Mouse (Mus musculus) adrenal gland, adult (tissue): ENCODE data around the gene Socs3.

Experiments used
- DNase-seq, 2 experiments: peaks; one replicate each; pipeline ENCODE4 v3.0.0; 2022 to 2023; ENCODE audit warnings: low spot score in 1 of 2; ENCODE audit not compliant: inconsistent age in 2 of 2

The Socs3 gene

DNA sequence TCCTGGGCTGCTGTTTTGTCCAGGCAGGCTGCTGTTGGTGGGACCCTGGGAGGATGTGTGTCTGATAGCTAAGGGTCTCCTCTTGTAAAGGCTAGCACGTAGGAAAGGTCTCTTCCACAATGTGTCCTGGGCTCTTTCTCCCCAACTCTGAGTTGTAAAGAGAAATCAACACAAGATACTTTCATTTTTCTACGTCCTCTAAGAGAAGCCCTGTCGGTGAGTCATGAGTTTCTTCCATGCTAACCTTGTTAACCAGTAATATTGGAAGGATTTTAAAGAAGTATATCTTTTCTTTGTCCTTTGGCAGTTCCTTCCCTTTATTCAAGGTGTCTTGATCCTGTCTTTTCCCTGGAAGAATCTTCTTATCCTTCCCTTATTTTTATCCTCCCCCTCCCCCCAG lies 25.8 kb upstream of the Socs3 start:
- no peak for DNase-seq

DNA sequence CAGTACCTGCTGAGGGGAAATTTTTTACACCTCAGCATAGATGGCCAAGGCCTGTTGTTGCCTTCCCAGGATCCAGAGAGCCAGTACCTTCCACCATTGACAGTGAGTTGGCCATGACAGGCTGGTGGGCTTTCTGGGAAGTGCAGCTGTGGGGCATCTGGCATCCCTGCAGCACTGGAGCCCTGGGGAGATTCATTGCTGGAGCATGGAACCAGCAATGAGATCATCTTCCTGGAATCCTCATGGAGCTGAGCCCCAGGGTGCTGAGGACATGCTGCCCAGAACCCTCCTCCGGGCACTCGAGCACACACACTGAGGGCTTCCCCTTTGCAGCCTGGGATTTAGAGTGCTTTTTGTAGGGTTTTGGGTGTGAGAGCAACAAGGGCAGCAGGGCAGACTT lies 25.4 kb upstream of the Socs3 start:
- peak in 1 of 2 experiments; percentile 82 for DNase-seq

DNA sequence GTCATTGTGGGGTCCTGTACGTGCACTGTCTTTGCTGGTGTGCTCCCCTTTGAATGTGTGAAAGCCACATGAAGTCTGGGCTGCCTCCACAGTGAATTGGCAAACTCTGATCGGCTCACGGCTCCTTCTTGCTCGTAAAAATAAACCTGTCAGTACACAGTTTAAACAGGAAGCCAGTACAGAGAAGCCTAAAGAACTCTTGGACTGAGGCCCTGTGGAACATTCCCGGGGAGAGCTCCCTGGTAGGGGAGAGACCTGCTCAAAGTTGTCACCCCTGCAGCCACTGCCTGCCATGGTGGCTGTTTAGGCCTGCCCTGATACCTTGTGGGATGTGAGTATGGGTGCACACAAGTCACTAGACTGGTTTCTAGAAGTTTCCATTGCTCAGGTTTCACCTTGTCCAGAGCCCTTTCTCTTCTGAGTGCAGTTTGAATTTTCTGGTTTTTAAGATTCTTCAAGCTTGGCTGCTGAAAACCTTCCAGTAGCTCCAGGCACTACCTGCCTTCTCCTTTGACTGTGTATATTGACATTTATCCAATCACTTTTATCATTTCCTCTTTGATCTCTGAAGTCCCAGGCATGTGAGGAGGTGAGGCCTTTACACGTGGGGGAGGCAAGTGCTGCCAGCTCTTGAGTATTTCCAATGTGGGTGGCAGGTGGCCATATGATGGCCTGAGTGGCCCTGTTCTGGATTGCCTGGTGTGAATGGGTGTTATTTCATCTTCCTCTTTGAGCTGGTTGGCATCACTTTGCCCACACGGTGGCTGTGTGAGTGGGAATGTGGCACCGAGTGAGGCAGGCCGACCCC lies 24.6 kb upstream of the Socs3 start:
- DNase-seq = peak in 1 of 2 experiments; percentile 66

- no peak for DNase-seq
Observed at GRCm38 (mm10) chr11:117993190-117994175, 23.6 kb upstream of the Socs3 start.

DNA sequence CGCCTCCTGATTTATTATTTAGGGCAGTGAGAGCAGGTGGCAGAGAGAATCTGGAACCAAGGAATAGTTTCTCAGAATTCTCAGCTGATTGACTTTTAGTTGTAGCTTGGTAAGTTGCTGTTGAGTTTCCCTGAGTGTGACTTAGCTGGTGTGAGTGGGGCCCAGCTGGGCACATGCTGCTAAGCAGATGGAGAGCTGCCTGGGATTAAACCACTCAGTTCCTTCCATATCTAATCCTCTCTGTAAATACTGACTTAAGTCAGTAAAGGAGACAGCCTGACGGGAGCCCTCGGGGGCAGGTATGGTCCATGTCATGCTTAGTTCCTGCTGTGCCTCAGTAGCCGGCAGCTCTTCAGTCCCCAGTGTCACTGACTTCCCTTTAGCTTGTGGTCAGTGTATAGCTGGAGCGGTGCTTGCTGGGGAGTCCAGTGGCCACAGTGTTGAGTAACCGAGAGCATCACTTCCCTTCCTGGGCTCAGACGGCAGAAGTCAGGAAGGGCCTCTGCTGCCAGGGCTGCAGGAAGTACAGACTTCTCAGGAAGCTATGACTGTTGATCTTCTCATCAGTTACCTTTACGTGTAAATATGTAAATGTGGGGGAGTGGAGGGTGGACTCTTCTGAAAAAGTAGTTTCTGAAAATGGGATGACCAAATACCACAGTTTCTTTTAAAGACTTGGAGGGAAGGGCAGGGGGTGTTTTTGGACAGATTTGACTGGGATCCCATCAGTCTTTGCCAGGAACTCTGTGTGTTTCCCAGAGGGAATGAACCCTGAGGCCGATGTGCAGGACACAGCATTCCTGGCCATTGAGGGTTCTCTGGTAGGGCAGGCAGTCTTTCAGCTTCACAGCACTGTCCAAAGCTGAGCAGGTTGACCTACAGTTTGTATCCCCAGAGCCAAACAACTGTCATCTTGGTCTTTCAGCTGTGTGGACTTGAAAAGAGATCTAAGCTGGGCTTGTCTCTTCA lies 21.9 kb upstream of the Socs3 start:
- DNase-seq = peak in 1 of 2 experiments; percentile 64

- DNase-seq = peak; percentile 63 to 88
Observed at GRCm38 (mm10) chr11:117989926-117990325, 20.1 kb upstream of the Socs3 start.

GRCm38 (mm10) chr11:117989241-117989640 lies 19.4 kb upstream of the Socs3 start:
- no peak for DNase-seq

DNA sequence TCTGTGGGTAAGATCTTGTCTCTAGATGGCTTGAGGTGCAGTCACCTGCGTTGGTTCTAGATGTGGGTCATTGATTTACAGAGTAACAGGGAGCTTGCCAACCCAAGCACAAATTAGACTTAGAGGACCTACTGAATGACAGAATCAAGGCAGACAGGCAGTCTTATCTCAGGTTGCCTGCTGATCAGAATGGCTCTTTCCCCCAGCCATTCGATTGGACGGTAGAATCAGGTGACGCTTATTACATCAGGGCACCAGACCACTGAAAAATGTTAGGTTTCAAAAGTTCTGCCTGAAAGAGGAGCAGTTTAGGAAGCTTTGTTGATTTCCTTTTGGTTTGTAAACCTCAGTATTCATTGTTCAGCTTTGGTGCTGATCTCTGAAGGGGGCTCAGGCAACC lies 18.1 kb upstream of the Socs3 start:
- DNase-seq = peak in 1 of 2 experiments; percentile 54

GRCm38 (mm10) chr11:117987032-117987451 lies 17.2 kb upstream of the Socs3 start:
- peak; percentile 70 to 91 for DNase-seq

DNA sequence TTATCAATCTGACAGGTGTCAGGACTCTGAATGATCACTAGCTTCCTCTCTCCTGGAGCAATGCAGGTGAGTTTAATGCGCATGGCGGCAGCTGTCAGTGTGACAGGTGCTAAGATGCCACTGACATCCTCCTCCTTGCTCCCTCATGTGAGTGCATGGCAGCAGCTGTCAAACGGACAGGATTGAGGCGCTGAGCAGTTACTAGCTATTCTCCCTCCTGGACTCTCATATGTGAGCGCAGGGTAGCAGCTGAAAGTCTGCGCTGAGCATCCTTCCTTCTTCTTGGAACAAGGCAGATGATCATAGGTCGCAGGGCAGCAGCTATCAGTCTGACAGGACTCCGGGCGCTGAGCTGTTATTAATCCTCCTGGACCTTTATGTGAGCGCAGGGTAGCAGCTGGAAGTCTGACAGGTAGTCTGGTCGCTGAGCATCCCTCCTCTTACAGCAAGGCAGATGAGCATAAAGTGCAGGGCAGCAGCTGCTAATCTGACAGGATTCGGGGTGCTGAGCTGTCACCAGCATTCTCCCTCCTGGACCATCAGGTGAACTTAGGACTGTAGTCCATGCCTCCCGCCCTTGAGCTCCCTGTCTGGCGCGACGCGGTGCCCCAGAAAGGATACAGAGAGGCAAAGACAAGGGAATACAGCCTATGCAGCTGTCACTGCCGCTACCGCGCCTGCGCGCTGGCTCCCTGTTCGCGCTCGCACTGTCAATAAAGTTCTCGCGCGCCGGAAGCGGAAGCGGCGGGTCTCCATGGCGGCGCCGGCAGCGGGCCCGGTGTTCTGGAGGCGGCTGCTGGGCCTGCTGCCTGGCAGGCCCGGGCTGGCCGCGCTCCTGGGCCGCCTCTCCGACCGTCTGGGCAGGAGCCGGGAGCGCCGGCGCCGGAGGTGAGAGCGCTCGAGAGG lies 16.5 kb upstream of the Socs3 start, which contains the start of gene Pgs1:
Gene Pgs1 (plus strand): TSS at position 167 of the 906 bp plus-strand sequence.
- peak; percentile 93 to 97 for DNase-seq

GRCm38 (mm10) chr11:117983770-117984169 lies 13.9 kb upstream of the Socs3 start:
- no peak for DNase-seq

DNA sequence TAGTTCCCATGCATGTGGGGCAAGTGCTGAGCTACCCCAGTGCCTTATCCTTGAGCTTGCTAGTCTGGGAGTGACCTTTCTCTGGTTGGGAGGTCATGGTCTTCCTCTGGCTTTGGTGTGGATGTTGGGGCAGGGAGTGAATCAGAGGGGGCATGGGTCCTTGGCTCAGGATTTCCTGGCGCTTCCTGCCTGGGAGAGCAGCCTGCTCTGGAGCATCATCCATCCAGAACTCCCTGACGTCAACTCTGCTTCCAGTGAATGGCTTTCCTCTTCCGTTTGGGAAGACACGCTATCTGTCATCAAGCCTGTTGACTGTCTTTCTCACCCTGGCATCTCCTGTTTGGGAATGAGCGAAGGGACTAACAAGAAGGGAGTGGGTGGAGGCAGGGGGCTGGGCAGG lies 12.6 kb upstream of the Socs3 start:
- peak; percentile 54 to 82 for DNase-seq

- DNase-seq = peak in 1 of 2 experiments; percentile 66
Observed at GRCm38 (mm10) chr11:117979388-117979787, 9.5 kb upstream of the Socs3 start.

- no peak for DNase-seq
Observed at GRCm38 (mm10) chr11:117977694-117978360, 8.0 kb upstream of the Socs3 start.

DNA sequence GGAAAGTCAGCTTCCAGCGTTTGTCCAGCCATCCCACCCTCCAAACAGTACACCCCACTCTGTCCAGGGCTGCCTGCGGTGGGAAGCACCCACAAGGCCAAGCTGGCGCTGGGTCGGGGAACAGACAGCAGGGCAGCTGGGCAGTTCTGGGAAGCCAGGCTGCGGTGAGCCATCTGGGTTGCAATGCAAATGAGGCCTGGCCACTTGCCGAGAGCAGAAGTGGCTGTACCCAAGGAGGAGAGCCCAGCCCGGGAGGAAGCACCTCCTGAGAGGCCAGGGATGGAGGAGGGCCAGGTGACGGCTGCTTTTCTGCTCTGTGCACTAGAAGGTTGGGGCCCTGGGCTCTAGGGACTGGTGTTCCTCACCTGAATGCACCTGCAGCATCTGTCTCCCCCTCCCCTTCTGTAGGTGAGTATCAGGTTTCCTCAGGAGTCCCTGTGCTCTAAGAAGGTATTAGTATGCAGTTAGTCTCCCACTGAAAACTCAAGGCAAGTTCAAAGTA lies 6.3 kb upstream of the Socs3 start:
- DNase-seq = peak; percentile 61 to 83

DNA sequence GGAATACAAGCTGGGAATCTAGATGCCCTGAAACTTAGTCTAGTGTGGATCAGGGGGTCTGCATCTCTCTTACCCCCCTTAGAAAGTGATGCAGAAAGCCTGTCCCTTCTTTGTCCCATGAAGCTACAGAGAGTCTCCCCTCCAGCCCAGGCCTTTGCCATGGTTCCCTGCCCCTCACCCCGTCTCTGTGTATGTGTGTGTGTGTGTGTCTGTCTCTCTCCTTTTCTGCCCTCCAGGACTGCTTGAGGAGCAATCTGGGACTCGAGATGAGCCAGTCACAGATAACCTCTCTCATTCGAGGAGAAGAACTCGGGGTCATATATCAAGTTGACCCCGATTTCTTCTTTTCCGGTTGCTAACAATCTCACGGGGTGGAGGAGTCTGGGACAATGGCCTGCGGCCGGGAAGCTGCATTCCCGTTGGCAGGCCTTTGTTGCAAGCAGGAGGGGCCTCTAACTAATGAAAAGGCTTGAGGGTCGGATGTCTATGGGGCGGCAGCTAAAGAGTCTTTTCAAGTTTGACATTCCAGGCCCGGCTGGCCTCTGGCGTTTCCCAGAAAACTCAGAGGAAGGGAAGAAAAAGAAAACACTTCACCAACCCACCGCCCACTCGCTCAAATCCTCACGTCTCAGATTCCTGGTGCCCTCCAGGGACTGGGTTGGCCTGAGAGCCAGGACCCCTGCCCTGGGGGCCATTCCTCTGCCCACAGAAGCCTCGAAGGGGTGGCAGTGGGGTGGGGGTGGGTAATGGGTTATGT lies 5.5 kb upstream of the Socs3 start:
- peak in 1 of 2 experiments; percentile 59 for DNase-seq

DNA sequence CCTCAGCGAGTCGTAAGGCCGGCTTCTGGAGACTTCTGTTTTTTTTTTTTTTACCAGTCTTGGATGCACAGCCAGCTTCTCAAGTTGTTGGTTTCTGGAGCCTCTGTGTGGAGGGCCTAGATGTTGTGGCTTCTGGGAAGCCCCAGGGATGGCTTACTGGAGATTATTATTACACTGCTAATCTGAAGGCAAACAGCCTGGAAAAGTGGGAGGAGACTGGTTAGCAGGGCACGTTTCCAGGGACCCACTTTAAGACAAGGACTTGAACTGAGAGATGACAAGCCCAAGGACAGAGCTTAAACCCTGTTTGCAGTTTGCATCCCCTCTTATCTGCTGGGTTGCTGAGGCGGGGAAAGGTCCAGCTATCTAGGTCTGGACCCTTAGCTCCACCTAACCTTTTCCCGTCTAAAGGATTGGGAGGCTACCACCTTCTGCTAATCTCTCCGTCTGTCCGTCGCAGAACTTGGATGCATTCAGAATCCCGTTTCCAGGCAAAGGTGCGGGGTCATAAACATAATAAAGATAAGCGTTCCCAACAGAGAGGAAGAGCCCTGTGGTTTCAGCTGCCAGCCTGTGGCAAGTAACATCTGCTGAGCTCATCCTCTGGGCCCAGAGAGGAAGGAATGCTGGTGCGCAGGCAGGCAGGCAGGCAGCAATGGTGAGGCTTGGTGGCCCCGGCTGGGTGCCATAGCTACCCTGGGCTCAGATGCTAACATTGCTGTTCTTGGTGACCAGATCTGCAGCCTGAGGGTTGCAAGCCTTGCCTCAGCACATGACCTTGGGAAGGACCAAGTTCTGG lies 4.7 kb upstream of the Socs3 start:
- DNase-seq = peak; percentile 35 to 72
